Mouse (Mus musculus): ENCODE data around the gene Pabpc6.

DNA sequence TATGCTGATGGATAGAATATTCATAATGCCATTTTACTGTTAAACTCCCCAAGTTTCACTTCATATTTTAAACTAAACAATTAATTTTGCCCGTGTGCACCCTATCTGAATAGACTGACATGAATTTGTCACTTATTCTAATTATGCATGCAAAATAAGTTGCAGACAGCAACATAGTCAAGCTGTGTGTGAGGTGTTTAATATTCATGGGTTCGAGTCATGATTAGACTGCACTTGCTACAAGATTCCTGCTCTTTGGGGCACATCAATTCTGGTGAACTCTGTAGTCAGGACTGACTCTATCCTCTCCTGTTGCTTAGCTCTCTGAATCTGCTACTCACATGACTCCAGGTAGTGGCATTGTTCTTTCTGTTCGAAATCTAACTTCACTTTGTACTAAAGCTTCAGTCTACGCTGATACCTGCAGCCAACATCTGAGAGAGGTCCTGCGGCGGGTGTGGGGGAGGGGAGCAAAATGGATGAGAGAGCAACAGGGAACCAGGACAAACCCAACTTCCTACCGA is 25.8 kb downstream of the Pabpc6 start:
- TF ChIP-seq POLR2A (IDR thresholded peaks at IDR 0.05; ENCODE audit: borderline replicate concordance, insufficient read depth, low read length), result no peak
- no peak for TF ChIP-seq CTCF (IDR thresholded peaks at IDR 0.05; ENCODE audit: borderline replicate concordance, insufficient read depth, low read depth, low read length)

Measured in cerebellum, adult 2 months (tissue).